Mouse (Mus musculus): ENCODE results near the gene Tbx1. TPM values are rescaled to one million over a fixed set of nuclear protein-coding genes. Genes with fewer than 3 reads are reported as not detected.
"Not testable (repeated sequence)": the region's sequence is repeated elsewhere in the genome, so short reads cannot be mapped to it uniquely, and the experiment has no call there.

The Tbx1 gene
- total RNA-seq, 2 experiments from 2014 or later, result 0.55 to 0.68 TPM

DNA sequence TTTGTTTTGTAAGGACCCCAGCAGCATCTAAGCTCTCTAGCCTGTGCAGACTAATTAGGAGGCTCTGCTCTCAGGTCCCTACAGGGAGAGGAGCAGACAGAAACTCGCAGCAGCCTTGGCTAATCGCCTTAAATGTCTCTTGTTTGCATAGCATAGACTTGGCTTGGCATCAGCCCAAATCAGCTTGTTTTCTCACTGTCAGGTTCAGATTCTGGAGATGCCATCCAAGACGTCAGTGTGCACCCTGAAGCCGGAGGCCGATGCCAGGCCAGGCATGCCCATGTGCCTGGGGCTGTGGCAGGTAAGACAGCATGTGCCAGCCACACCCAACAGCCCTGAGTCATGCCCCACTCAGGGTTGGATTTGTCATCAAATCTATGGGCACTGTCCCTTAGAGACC, 42.6 kb downstream of the Tbx1 start:
- DNase-seq, result no peak

- peak; percentile 53 for DNase-seq
These were observed 47.2 kb downstream of the Tbx1 start for GRCm38 (mm10) chr16:18543151-18543829.

DNA sequence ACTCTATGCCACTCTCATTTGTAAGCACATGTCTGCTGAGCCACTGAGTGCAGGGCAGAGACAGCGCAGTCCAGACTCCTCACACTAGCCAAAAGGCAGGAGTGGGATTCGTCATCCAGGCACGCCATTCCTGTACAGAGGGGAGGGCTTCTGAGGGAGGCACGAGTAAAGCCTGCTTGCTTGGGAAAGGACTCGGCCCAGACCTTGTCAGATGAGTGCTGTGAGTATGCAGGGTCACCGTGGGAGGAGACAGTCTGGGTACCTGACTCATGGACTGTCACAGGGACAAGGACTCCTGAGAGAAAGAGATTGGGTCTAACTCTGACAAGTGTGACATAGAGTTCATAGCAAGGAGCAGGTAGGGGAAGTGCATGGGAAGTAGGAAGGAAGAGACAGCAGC, 51.2 kb downstream of the Tbx1 start:
- no peak for DNase-seq

DNA sequence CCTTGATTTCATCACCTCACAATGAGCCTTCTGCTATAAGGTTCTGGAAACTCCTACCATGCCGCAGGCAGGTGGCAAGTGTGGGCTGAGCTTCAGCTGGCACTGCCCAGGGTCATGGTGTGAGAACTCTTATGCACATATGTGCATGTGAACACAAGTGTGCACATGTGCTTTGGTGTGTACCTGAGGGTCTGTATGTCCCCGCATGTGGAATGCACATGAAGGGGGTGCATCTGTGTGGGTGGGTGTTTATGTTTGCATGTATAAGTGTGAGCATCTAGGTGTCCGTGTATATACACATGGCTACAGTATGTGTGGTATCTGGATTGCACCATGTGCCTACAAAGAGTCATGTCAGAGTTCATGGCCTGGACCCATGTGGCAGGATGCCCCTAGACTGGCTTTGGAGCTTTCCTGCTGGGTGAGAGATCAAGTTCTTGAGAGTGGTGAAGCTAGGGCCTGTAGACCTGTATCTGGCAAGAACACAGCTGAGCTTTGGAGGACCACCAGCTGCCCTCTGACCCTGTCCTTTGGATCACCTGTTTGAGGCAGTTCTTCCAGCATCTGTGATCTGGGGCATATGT, 53.0 kb downstream of the Tbx1 start:
- DNase-seq, result no peak

GRCm38 (mm10) chr16:18533061-18533460, 57.4 kb downstream of the Tbx1 start:
- DNase-seq, result not testable (repeated sequence)

Other genes starting within 250 kb of the Tbx1 start
- gene Tango2, start 242.6 kb downstream of the Tbx1 start, total RNA-seq (2021), result 10 to 100 TPM; 47.0 to 48.8 TPM
- 10 to 100 TPM; 43.5 to 44.2 TPM for gene Arvcf, start 242.5 kb downstream of the Tbx1 start, total RNA-seq (2021)
- gene Txnrd2, start 164.3 kb downstream of the Tbx1 start, total RNA-seq (2021), result 10 to 100 TPM; 26.7 to 29.0 TPM
- 100 to 1,000 TPM; 116 to 122 TPM for gene Comt, start 163.8 kb downstream of the Tbx1 start, total RNA-seq (2021)
- 1 to 10 TPM; 6.3 to 7.9 TPM for gene Gnb1l, start 92.0 kb downstream of the Tbx1 start, total RNA-seq (2021)
- 1 to 10 TPM; 5.5 to 5.6 TPM for gene Rtl10, start 91.8 kb downstream of the Tbx1 start, total RNA-seq (2021)
- 1 to 10 TPM in 1 of 2 experiments, under 1 TPM in 1; 0.32 to 1.1 TPM for gene Gp1bb, start 31.7 kb upstream of the Tbx1 start, total RNA-seq (2021)
- gene Gm49601, start 35.8 kb upstream of the Tbx1 start, total RNA-seq (2021), result 1 to 10 TPM; 4.0 to 5.1 TPM
- gene Sept5, start 39.3 kb upstream of the Tbx1 start, total RNA-seq (2021), result 10 to 100 TPM; 10.4 to 15.2 TPM
- 10 to 100 TPM; 85.2 to 89.4 TPM for gene Cldn5, start 186.2 kb upstream of the Tbx1 start, total RNA-seq (2021)
- gene Ufd1, start 221.1 kb upstream of the Tbx1 start, total RNA-seq (2021), result 10 to 100 TPM; 73.1 to 76.0 TPM
- gene Cdc45, start 221.3 kb upstream of the Tbx1 start, total RNA-seq (2021), result 10 to 100 TPM; 23.6 to 24.0 TPM
- gene 2510002D24Rik, start 245.9 kb upstream of the Tbx1 start, total RNA-seq (2021), result 10 to 100 TPM; 18.8 to 20.8 TPM
- gene Gm28539, start 245.9 kb upstream of the Tbx1 start, total RNA-seq (2021), result under 1 TPM; 0.09 to 0.52 TPM

All from heart, postnatal 4 days (tissue).